Mouse (Mus musculus) testis, adult 2 months (tissue): ENCODE data around the gene Hyou1. TPM values are rescaled to one million over a fixed set of nuclear protein-coding genes. Genes with fewer than 3 reads are reported as not detected.
"Not testable (repeated sequence)": the region's sequence is repeated elsewhere in the genome, so short reads cannot be mapped to it uniquely, and the experiment has no call there.

Experiments
- H3K27ac ChIP-seq: fragments of 200-500 bp; 2 replicates; pipeline ENCODE4 v1.5.1; 2012; ENCODE audit warnings: low read depth, low read length; ENCODE audit not compliant: control insufficient read depth, insufficient read depth
- H3K27me3 ChIP-seq: fragments of 200-500 bp; 2 replicates; pipeline ENCODE4 v1.6.1; 2012; ENCODE audit warnings: mild to moderate bottlenecking, low read length, moderate library complexity; ENCODE audit not compliant: control insufficient read depth, insufficient read depth
- H3K36me3 ChIP-seq: fragments of 200-500 bp; 2 replicates; pipeline ENCODE4 v1.6.1; 2012; ENCODE audit warnings: mild to moderate bottlenecking, low read length; ENCODE audit not compliant: control insufficient read depth, insufficient read depth
- H3K4me1 ChIP-seq: fragments of 200-500 bp; 2 replicates; pipeline ENCODE4 v1.6.1; 2012; ENCODE audit warnings: low read length; ENCODE audit not compliant: control insufficient read depth, insufficient read depth
- H3K4me3 ChIP-seq: fragments of 200-500 bp; 2 replicates; pipeline ENCODE4 v1.5.1; 2012; ENCODE audit warnings: low read depth, mild to moderate bottlenecking, low read length, moderate library complexity, mixed read lengths; ENCODE audit not compliant: control insufficient read depth
- CTCF ChIP-seq: fragments of 200-500 bp; IDR thresholded peaks from 2 replicates; pipeline ENCODE4 v1.5.1; 2012; ENCODE audit warnings: low read depth, mild to moderate bottlenecking, inconsistent platforms, low read length, moderate library complexity; ENCODE audit not compliant: control insufficient read depth, insufficient read depth, insufficient replicate concordance
- POLR2A ChIP-seq: fragments of 200-500 bp; IDR thresholded peaks from 2 replicates; pipeline ENCODE4 v1.6.1; 2012; ENCODE audit warnings: low read depth, mild to moderate bottlenecking, inconsistent platforms, low read length, moderate library complexity; ENCODE audit not compliant: control insufficient read depth
- polyA plus RNA-seq: library from polyadenylated mRNA; depleted of rRNA; stranded (reverse); fragments of >200 nt; gene quantifications from 2 replicates; pipeline ENCODE4 v1.2.3, GENCODE M21; 2012; rRNA removed

The Hyou1 gene
- polyA plus RNA-seq: 82.1 and 99.9 TPM in 2 replicates

DNA sequence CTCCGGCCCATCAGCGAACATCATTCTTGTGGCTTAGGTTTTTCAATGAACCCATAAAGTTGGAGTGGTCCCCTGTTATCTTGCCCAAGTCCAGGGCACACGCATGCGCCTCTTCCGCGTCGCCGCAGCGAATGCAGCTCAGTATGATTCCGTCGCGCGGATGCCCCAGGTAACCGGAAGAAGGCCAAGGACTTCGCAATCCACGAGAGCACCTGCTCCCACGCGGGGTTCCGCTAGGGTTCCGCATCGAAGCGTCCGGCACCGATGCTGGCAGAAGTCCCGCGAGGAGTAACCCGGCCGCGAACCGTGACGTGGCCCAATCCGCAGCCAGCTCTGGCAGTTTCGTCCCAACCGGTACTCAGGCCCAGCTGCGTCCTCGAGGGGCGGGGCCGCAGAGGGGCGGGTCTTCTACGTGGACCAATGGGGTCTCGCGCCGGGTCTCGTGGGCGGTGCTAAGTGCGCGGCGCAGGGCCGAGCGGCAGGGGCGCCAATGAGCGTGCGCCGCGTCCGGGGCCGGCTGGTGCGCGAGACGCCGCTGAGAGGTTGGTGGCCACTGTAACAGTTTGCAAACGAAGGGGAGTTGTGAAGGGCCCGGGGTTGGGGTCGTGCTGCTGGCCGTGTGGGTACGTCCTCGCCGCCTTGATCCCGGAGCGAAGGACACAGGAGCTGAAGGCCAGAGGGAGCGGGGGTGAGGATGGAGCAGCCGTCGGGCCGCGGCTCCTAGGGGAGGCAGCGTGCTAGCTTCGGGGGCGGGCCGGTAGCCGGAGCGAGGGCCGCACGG, at the start of gene Hyou1:
Gene Hyou1 (plus strand): TSS at position 437 of the 781 bp plus-strand sequence.
- TF ChIP-seq CTCF (0 out of 2 replicates have a peak, but pooled peaks have one; percentile 1), POLR2A (peak; percentile 74)
- peak within 1 kb of the TSS; percentile 98 for H3K4me3 ChIP-seq
- H3K27me3 ChIP-seq: no peaks in the 10 kb centered on the region
- H3K36me3 ChIP-seq: peaks cover 5% of the 10 kb centered on the region
- peak within 1 kb of the TSS; percentile 98 for H3K27ac ChIP-seq
- H3K4me1 ChIP-seq: peaks cover 3% of the 10 kb centered on the region

DNA sequence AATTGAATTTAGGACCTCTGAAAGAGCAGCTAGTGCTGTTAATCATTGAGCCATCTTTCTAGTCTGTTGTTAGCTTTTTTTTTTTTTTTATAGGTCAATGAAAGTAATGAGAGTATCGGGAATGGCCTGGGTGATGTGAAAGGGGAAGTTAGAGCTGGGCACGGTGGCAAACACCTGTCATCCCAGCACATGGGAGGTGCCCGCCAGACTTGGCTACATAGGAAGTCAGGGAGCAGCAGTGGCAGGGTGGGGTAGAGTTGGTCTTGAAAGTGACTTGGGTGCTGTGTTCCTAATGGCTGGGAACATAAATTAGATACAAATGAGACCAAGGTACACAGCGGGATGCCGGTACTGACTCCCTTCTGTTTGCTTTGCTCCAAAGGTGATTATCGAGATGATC, 48.6 kb upstream of the Hyou1 start:
- TF ChIP-seq CTCF (no peak), POLR2A (no peak)
- no peak overlapping the region for H3K4me3 ChIP-seq
- no peaks in the 10 kb centered on the region for H3K27me3 ChIP-seq
- peaks cover 21% of the 10 kb centered on the region for H3K4me1 ChIP-seq
- no peak overlapping the region for H3K27ac ChIP-seq
- H3K36me3 ChIP-seq: peaks cover 5% of the 10 kb centered on the region

DNA sequence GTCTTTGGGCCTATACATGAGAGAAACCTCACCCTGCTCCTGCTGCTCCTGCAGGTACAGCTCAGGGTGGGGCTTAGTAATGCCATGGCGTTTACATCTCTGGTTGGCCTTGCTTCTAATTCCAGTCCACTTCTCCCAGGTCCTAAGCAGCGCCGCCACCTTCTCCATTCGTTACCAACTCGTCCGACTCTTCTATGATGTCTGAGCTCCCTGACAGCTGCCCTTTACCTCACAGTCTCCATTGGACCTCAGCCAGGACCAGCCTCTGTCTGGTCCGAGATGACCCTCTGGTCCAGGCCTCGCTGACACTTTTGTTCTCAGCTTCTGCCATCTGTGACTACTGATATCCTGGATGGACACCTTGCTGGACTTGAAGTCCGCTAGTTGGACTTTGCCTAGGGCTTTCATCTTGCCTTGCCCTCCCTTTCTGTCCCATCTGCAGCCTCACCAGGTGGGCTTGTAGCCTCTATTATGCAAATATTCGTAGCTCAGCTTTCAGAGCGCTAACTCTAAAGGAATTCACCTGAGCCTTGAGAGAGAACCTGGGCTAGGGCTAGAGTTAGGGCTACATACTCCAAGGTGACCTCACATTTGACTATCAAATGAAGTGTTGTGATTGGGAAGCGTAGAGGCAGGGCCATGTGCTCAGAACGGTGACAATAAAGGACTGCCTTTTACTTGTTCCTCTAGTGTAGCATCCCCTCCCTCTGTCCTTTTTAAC, 46.2 kb upstream of the Hyou1 start:
- peaks cover 7% of the 10 kb centered on the region for H3K4me1 ChIP-seq
- peak overlapping the region; percentile 70 for H3K4me3 ChIP-seq
- TF ChIP-seq POLR2A (no peak), CTCF (no peak)
- H3K36me3 ChIP-seq: peaks cover 7% of the 10 kb centered on the region
- H3K27ac ChIP-seq: no peak overlapping the region
- H3K27me3 ChIP-seq: no peaks in the 10 kb centered on the region

DNA sequence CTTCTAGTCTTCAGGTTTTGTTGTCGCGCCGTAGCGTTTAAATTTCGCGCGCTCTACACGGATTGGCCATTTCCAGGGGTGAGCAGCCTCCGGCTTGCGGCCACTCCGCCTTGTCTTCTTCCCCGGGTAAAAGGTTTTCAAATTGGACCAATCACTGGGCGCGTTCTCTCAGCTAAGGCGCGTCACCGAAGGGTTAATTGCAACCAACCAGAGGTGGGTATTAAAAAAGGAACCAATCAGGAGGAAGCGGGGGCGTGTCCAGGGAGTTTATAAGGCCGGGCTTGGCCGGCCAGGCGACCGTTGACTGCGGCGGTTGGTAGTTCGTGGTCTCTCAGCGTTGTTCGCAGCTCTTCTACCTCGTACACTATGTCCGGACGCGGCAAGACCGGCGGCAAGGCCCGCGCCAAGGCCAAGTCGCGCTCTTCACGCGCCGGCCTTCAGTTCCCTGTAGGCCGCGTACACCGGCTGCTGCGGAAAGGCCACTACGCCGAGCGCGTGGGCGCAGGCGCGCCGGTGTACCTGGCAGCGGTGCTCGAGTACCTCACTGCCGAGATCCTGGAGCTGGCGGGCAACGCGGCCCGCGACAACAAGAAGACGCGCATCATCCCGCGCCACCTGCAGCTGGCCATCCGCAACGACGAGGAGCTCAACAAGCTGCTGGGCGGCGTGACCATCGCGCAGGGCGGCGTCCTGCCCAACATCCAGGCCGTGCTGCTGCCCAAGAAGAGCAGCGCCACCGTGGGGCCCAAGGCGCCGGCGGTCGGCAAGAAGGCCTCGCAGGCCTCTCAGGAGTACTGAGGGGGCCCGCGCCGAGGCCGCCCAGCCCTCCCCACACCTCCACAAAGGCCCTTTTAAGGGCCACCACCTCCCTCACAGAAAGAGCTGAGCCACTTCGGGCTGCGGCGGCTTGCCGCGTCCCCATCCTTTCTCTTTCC, 44.6 kb upstream of the Hyou1 start, which contains the start of gene H2afx:
Gene H2afx (plus strand): TSS at position 299 of the 935 bp plus-strand sequence.
- TF ChIP-seq CTCF: peak; percentile 18; the same call in 1 of the 2 replicates
- TF ChIP-seq POLR2A: peak; percentile 100
- peaks cover 7% of the 10 kb centered on the region for H3K36me3 ChIP-seq

DNA sequence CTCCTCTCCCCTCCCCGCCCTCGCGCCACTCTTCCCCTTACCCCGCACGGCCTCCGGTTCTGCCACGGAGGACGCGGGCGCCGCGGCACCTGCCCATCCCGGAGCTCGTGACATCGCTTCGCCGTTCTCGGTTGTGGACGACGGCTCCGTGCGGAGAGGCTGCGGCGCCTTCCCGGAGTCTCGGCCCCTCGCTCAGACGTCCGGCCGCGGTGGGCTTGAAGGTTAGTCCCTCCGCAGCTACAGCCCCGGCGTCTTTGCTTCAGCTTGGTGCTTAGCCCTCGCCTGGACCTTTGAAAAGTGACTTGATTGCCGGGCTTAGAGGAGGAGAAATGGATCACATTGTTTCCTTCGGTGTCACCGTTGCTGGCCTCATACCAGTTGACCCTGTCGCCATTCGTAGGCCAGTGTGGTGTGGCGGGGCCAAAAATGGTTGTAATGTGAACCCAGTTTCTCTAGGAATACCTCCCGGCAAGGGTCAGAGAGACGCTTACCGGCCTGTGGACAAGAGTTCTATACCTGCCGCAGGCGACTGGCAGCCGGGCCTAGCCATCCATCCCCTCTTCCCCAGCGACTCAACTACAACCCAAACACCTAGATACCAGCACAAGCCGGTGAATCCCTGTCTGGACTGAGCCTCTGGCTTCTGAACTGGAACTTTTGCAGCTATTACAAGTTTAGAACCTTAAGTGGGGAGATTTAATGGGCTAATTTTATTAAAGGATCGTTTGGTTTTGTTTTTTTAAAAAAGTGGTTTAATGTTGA, 43.8 kb upstream of the Hyou1 start:
- H3K4me3 ChIP-seq: peak overlapping the region; percentile 98
- peak overlapping the region; percentile 98 for H3K27ac ChIP-seq
- H3K4me1 ChIP-seq: peaks cover 9% of the 10 kb centered on the region
- no peaks in the 10 kb centered on the region for H3K27me3 ChIP-seq
- H3K36me3 ChIP-seq: peaks cover 7% of the 10 kb centered on the region
- TF ChIP-seq CTCF (0 out of 2 replicates have a peak, but pooled peaks have one; percentile 7), POLR2A (peak; percentile 47; the same call in 1 of the 2 replicates)

More for the DNA sequence above, 44.6 kb upstream of the Hyou1 start, which contains the start of gene H2afx:
- H3K27me3 ChIP-seq: no peaks in the 10 kb centered on the region
- H3K27ac ChIP-seq: peak within 1 kb of the TSS; percentile 98
- H3K4me3 ChIP-seq: peak within 1 kb of the TSS; percentile 98
- H3K4me1 ChIP-seq: peaks cover 7% of the 10 kb centered on the region

DNA sequence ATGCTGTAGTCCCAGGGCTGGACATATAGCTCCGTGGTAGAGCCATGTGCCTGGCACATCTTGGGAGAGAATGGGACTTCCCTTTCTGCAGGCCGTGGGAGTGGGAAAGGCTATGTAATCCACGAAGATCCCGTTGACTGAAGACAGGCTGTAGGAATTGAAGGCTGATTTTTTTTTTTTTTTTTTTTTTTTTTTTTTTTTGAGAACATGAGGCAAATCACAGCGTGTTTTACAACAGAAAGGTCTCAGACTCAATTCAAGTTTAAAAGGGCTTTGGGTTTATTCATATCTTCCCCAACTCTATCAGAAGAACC, 43.2 kb upstream of the Hyou1 start:
- H3K4me1 ChIP-seq: peaks cover 9% of the 10 kb centered on the region
- H3K4me3 ChIP-seq: peak overlapping the region; percentile 98
- H3K27me3 ChIP-seq: no peaks in the 10 kb centered on the region
- peak overlapping the region; percentile 98 for H3K27ac ChIP-seq
- no peak for TF ChIP-seq CTCF
- TF ChIP-seq POLR2A: no peak
- H3K36me3 ChIP-seq: peaks cover 7% of the 10 kb centered on the region

DNA sequence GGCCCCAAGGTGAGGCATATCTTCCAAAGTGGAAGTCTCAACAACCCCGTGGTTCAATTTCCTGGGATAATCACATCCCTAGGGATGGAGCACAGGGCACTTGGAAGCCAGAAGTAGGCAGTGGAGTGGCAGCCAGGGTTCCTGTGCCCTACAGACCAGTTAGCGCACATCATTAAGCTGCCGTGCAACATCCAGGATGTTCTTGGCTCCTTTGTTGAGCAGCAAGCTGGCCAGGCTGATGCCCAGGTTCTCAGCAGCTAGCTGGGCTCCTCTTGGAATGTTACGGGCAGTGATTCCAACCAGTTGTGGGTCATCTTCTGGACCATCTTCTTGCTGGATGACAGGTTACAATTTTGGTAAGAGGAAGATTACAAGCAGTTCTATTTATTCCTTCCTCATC, 42.8 kb upstream of the Hyou1 start:
- H3K27ac ChIP-seq, H3K27me3 ChIP-seq, H3K36me3 ChIP-seq, H3K4me1 ChIP-seq: not testable (repeated sequence)
- peak overlapping the region; percentile 65 for H3K4me3 ChIP-seq
